Mouse (Mus musculus) ovary, adult 18-20 months (tissue): ENCODE data around the gene Capg.

Source experiments
- DNase-seq: peaks from one replicate; pipeline ENCODE4 v3.0.0; 2022; ENCODE audit warnings: low spot score, mixed read lengths

The Capg gene

DNA sequence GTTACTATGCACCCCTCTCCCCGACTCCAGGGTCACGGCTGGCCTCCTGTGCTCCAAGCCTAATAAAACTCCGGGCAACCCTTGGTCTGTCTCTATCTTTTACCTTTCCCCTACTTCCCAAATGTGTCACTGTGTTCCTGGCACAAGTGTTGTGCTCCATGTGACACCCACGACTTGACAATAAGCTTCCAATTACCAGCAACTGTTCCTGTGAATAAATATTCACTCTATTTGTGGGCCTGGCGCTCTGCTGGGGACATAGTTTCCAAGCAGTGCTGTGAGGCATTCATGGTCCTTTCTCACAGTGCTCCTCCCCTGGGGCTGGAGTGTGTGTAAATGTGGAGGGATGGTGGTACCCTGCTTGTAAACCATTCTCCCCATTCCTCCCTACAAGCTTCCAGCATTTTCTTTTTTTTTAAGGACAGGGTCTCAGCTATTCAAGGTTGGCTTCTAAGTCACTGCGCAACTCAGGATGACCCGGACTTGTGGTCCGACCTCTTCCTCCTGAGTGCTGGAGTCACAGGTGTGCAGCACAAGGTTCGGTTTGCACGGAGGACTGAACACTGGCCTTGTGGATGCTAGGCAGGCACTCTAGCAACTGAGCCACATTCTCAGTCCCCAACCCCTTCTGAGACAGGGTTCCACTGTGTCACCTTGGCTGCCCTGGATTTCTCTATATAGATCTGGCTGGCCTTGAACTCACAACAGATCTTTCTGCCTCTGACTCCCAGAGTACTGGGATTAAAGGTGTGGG is 26.6 kb downstream of the Capg start:
- no peak for DNase-seq

GRCm38 (mm10) chr6:72571826-72572225 is 27.6 kb downstream of the Capg start:
- DNase-seq, result no peak

- no peak for DNase-seq
Measured at GRCm38 (mm10) chr6:72576041-72576440, 31.9 kb downstream of the Capg start.

- no peak for DNase-seq
Measured at GRCm38 (mm10) chr6:72581625-72582382, 37.6 kb downstream of the Capg start.

DNA sequence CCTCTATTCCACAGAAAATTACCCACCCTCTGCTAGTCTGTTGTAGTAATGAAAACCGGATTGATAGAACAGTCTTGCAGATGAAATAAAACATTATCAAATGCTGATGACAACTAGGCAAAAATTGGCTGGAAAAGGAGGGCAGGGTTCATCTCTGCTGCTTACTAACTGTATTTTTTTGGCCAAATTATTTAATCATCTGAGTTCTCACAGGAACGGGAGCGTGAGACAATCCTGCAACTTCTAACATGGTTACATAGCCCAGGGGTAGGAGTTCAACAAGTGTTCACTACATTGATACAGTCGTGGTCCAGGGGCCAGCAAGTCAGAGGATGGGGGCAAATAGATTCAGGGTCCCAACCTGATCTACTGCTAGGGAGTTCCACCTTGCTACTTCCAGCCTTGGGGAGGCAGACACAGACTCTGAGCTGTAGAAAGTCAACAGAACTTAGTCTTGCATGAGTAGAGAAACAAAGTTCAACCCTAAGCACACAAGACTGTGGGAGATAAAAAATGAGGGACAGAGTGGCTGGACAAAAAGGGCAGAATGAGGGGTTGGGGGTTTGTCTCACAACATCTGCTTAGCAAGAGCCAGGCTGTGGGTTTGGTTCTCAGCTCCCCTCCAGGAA is 39.1 kb downstream of the Capg start:
- DNase-seq, result no peak

DNA sequence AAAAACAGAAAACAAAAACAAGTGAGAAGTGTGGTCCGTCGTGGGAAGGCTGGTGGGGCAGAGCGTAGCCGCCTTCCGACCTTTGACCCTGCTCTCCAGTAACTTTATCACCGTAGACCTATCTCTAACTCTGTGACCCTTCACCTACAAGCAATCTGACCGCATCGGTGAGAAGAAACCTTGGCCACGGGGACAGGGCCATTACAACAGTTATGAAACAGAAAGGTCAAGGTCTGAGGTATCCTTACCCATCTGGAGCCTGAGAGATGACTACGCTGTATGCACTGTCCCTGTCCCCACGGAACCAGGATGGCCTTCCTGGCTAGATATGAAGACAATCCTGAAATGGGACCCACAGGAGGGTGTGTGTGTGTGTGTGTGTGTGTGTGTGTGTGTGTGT is 40.0 kb downstream of the Capg start:
- no peak for DNase-seq

DNA sequence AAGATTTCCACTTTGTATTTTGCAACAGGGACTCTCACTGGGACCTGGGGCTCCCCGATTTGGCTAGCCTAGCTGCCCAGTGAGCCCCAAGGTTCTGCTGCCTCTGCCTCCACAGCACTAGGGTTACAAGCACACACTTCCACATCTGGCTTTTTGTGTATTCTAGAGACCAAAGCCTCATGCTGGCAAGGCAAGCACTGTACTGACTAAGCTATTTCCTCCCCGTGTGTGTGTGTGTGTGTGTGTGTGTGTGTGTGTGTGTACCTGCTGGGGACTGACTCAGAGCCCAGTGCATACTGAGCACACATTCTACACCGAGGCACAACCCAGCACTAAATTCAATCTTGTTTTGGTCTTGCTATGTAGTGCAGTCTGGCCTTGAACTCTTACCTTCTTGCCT is 42.5 kb downstream of the Capg start:
- no peak for DNase-seq

- DNase-seq, result no peak
Measured at GRCm38 (mm10) chr6:72588307-72588706, 44.1 kb downstream of the Capg start.

GRCm38 (mm10) chr6:72590111-72590510 is 45.9 kb downstream of the Capg start:
- DNase-seq, result no peak

- no peak for DNase-seq
Measured at GRCm38 (mm10) chr6:72593011-72593803, 49.0 kb downstream of the Capg start.

- DNase-seq, result no peak
Measured at GRCm38 (mm10) chr6:72593914-72594313, 49.7 kb downstream of the Capg start.

GRCm38 (mm10) chr6:72597083-72597874 is 53.1 kb downstream of the Capg start:
- DNase-seq, result no peak

DNA sequence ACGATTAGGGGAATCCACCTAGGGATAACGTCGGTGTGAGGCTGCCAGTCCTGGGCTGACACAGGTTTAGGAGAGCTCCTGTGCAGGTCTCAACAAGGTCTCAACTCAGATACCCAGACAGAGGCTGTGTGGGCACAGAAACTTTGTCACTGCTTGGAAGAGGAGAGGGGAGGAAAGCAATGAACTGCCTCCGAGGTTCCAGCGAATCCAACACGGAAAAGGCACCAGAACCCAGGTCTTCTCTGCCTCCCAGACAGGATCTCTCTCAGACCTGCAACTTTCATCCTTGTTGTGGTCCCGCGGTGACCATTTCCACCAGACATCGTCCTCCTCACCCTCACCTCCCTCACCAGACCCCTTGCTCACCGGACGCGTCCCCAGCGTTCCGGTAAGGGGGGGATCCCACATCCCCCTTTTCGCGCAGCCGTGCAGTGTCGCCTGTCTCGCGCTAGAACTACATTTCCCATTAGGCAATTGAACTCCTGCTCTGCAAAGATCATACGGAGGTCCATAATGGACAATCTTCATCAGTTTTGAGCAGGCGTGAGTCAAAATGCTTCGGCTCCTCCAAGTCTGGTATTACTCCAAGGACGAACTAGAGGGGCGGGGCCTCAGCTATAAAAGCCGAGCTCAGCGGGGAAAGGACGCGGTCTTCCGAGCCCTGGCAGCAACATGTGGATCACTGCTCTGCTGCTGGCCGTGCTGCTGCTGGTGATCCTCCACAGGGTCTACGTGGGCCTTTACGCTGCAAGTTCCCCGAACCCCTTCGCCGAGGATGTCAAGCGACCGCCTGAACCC is 54.0 kb downstream of the Capg start, which contains the start of the genes Elmod3 and Retsat:
Gene Elmod3, minus strand, starts transcription at position 458 of the 798 bp plus-strand sequence.
Gene Retsat, plus strand, starts transcription at position 520 of the 798 bp plus-strand sequence.
- peak; percentile 94 for DNase-seq

GRCm38 (mm10) chr6:72598791-72599557 is 54.8 kb downstream of the Capg start:
- DNase-seq, result peak; percentile 33

- no peak for DNase-seq
Measured at GRCm38 (mm10) chr6:72600216-72600615, 56.0 kb downstream of the Capg start.

DNA sequence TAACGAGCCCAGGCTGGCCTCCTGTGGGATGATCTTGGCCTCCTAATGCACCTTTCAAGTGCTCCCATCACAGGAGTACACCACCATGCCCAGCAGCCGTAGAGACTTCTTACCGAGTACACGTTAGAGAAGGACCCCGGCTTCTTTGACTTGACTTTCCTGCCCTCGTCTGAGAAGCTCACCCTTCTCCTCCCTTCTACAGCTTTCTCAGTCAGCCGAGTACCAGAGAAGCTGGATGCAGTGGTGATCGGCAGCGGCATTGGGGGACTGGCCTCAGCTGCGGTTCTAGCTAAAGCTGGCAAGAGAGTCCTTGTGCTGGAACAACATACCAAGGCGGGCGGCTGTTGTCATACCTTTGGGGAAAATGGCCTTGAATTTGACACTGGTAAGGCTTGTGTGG is 56.6 kb downstream of the Capg start:
- no peak for DNase-seq

- DNase-seq, result peak; percentile 45
Measured at GRCm38 (mm10) chr6:72601732-72602131, 57.5 kb downstream of the Capg start.

DNA sequence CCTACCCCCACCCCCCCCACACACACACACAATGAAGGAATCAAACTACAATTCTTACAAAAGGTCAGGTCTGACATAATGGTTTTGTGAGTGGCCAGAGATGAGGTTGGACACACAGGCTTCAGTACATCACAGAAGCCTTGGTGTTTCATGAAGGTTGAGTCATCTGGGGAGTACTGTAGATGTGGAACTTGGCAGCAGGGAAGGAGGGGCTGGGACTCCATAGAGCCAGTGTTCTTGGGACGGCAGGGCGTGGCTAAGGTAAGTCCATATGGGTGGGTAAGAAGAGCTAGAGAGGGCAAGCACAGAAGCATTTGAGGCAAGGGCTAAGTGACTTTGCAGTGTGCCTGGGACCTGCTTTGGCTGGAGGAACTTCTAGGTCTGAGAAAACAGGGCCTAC is 59.9 kb downstream of the Capg start:
- DNase-seq, result no peak

DNA sequence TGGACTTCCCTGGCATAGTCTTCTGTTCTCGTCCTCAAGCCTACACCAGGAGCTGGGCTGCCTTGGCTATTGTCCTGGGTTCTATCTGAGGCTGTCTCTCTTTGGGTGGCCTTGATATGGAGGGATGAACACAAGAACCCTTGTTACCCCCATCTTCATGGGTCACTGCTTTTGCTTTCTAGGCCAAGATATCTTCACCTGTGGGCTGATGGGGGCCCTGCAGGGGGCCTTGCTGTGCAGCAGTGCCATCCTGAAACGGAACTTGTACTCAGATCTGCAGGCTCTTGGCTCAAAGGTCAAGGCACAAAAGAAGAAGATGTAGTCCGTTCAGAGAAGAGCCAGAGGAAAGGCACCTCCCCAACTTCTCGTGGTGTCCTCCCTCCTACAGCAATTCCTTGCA is 62.9 kb downstream of the Capg start:
- DNase-seq, result no peak

DNA sequence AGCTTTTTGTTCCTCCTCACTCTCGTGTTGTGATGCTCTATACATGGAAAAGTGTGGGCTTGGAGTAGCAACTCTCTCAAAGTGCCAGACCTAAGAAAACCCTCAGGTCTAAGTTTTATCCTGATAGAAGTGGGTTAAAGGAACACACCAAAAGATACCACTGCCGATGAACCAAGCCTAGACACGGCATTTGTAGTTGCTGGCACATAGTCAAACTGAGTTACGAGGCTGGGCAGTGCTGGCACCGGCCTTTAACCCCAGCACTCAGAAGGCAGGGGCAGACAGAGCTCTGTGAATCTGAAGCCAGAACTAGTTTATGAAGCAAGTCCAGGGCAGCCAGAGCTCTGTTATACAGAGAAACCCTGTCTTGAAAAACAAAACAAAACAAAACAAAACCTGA is 63.5 kb downstream of the Capg start:
- no peak for DNase-seq
